Mouse (Mus musculus): ENCODE measurements at regions not wholly inside any gene's neighbourhood (a gene's known extent, or its start where the extent isn't known, plus 50 kb on each side); places are given as distances from the start of the nearest gene placed in this dataset.

GRCm38 (mm10) chr13:116417768-116418167, 108.3 kb upstream of the Isl1 start:
- DNase-seq (ENCODE audit: low spot score in 2 of 2), result no peak

- DNase-seq (ENCODE audit: low spot score in 2 of 2), result no peak
Observed at GRCm38 (mm10) chr13:116414473-116414872, 105.0 kb upstream of the Isl1 start.

DNA sequence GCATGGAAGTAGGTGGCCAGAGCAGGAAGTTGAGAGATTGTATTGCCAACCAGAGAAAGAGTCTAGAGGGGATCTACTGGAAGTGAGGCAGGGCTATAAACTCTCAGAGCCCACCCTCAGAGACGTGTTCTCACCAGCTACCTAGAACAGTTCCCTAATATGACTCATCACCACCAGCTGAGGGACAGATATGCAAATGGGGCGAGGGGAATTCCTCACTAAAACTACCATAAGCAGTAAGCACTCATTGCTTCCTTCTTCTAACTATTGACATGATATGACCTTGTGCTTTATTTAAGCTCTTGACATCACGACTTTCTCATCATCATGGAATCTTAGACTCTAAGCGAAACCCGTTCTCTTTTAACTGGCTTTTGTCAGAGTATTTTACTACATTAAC, 101.2 kb upstream of the Isl1 start:
- no peak for DNase-seq (ENCODE audit: low spot score in 2 of 2)
